Mouse (Mus musculus) ovary, adult 10 weeks (tissue): ENCODE data around the gene Zfp985. TPM values are rescaled to one million over a fixed set of nuclear protein-coding genes. Genes with fewer than 3 reads are reported as not detected.

Experiments
- polyA plus RNA-seq: library from polyadenylated mRNA; stranded (reverse); fragments of 350-450 nt; fragmentation: Illumina TruSeq; extraction: RNeasy Lipid Tissue Mini Kit (QIAGEN cat#74804); gene quantifications from one replicate; pipeline ENCODE4 v1.2.3, GENCODE M21; 2014

Zfp985 gene
- polyA plus RNA-seq: 0.97 TPM

GRCm38 (mm10) chr4:147553071-147553470 lies at the start of gene Zfp985:
Zfp985 (plus strand) TSS chr4:147553277.

DNA sequence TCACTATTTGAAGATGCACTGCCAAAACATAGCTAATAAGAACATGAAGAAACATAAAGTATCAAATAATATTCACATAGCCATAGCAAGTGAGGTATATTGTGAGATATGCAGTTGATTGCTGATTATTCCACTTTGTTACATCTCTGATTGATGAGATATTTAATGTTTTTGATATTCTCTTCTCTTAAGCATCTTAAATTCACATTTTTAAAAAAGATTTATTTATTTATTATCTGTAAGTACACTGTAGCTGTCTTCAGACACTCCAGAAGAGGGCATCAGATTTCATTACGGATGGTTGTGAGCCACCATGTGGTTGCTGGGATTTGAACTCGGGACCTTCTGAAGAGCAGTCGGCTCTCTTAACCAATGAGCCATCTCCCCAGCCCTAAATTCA lies 13.2 kb upstream of the Zfp985 start, which contains the start of gene Gm16503:
Gene Gm16503, plus strand, starts transcription at position 301 of the 400 bp plus-strand sequence.

Other genes with a start within 250 kb of the Zfp985 start
- 0.37 TPM for gene Zfp988, start 247.6 kb upstream of the Zfp985 start, polyA plus RNA-seq
- 6.4 TPM for gene Zfp978, start 192.0 kb upstream of the Zfp985 start, polyA plus RNA-seq
- 95.9 TPM for gene Zfp982, start 60.9 kb upstream of the Zfp985 start, polyA plus RNA-seq
- 2.1 TPM for gene Gm16503, start 13.1 kb upstream of the Zfp985 start, polyA plus RNA-seq
- gene Zfp979, start 89.2 kb downstream of the Zfp985 start, polyA plus RNA-seq: 73.2 TPM
- 2.7 TPM for gene Zfp534, start 149.3 kb downstream of the Zfp985 start, polyA plus RNA-seq